Mouse (Mus musculus): ENCODE measurements around the gene Plekhs1. TPM values are rescaled to one million over a fixed set of nuclear protein-coding genes. Genes with fewer than 3 reads are reported as not detected.

The Plekhs1 gene
- polyA plus RNA-seq, 1 experiment = 0.12 TPM

DNA sequence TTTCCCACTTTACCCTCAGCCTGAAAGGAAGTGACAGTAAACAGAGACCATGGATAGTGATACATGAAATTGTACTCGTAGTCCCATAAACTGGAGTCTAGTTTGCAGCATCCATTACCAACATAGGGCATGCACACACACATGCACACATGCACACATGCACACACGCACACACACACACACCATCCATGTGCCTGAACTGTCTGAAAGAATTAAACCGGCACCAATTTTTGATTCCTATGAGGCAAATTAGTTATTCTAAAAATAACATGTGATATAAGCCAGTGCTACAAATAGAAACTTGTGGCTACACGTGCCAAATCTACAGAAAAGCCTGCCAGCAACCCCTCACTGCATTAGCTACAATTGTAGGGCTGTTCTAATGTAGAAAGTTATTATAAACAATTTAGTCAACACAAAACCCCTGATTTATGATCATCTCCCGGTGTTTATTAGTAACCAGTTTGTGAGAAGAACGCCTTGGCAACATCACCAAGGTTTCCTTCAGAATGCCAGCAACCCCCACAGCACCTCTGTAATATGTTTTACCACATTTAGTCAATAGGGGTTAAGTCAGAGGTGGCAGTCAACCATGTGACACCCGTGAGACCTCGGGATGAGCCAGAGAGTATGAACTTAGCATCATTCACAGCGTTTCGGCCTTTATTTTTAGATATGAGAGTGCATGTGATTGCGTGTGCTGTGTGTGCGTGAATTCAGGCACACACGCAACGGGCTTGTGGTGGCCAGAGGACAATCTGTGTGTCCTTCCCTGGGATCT, 72.0 kb downstream of the Plekhs1 start:
- TF ChIP-seq POLR2A (IDR thresholded peaks at IDR 0.05; ENCODE audit: borderline replicate concordance, extremely low read depth, insufficient read depth, insufficient read length, poor library complexity, severe bottlenecking) (no peak), CTCF (IDR thresholded peaks at IDR 0.05; ENCODE audit: borderline replicate concordance, extremely low read depth, insufficient read depth, insufficient read length) (no peak)
- no peak for DNase-seq (ENCODE audit: low read depth)

- TF ChIP-seq CTCF (IDR thresholded peaks at IDR 0.05; ENCODE audit: borderline replicate concordance, extremely low read depth, insufficient read depth, insufficient read length) (no peak), POLR2A (IDR thresholded peaks at IDR 0.05; ENCODE audit: borderline replicate concordance, extremely low read depth, insufficient read depth, insufficient read length, poor library complexity, severe bottlenecking) (no peak)
- no peak for DNase-seq (ENCODE audit: low read depth)
Measured at GRCm38 (mm10) chr19:56534337-56534736, 72.9 kb downstream of the Plekhs1 start.

GRCm38 (mm10) chr19:56535064-56535463, 73.6 kb downstream of the Plekhs1 start:
- DNase-seq (ENCODE audit: low read depth) = no peak
- TF ChIP-seq POLR2A (IDR thresholded peaks at IDR 0.05; ENCODE audit: borderline replicate concordance, extremely low read depth, insufficient read depth, insufficient read length, poor library complexity, severe bottlenecking) (no peak), CTCF (IDR thresholded peaks at IDR 0.05; ENCODE audit: borderline replicate concordance, extremely low read depth, insufficient read depth, insufficient read length) (no peak)

- TF ChIP-seq CTCF (IDR thresholded peaks at IDR 0.05; ENCODE audit: borderline replicate concordance, extremely low read depth, insufficient read depth, insufficient read length) (no peak), POLR2A (IDR thresholded peaks at IDR 0.05; ENCODE audit: borderline replicate concordance, extremely low read depth, insufficient read depth, insufficient read length, poor library complexity, severe bottlenecking) (no peak)
- DNase-seq (ENCODE audit: low read depth) = no peak
Measured at GRCm38 (mm10) chr19:56535765-56536164, 74.3 kb downstream of the Plekhs1 start.

Other genes with a start within 250 kb of the Plekhs1 start
- gene Habp2, start 174.5 kb upstream of the Plekhs1 start, polyA plus RNA-seq (2012; rRNA removed) = 0.13 TPM in 1 of 2 replicates, not detected in the other
- 0.38 and 0.42 TPM in 2 replicates for gene Nrap, start 71.6 kb upstream of the Plekhs1 start, polyA plus RNA-seq (2012; rRNA removed)
- gene Casp7, start 64.5 kb upstream of the Plekhs1 start, polyA plus RNA-seq (2012; rRNA removed) = 9.7 and 12.4 TPM in 2 replicates
- gene Dclre1a, start 86.6 kb downstream of the Plekhs1 start, polyA plus RNA-seq (2012; rRNA removed) = 9.4 and 9.7 TPM in 2 replicates
- gene Nhlrc2, start 86.6 kb downstream of the Plekhs1 start, polyA plus RNA-seq (2012; rRNA removed) = 12.6 and 14.1 TPM in 2 replicates